In the genomic region with DNA sequence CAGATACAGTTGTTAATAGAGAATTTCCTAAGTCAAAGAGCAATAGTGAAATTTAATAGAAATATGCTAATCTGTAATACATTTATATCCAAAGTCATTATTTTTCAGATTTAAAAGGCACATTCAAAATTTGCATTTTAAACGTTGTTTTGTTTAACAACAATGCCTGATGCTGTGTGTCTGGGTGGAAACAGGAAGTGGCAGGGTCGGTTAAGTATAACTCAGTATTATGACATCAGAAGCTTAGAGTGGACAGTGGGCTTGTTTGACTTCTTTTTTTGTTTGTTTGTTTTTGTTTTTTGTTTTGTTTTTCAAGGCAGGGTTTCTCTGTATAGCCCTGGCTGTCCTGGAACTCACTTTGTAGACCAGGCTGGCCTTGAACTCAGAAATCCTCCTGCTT, we compare ENCODE assay signal across 22 mouse cellular contexts.
A peak's percentile ranks its signal among the peaks of the same experiment; 100 is the strongest.
DNase-seq lines count a peak whose midpoint lies in the region; ATAC-seq and TF ChIP-seq lines count a peak whose summit lies in the region.
"Had no signal": no experiment of that assay in that cellular context is flagged by ENCODE, and none has a peak within 500 bp of the region (broad histone marks: within the 10 kb centered on the region; RNA-seq: fewer than 3 reads in every experiment).

No protein-coding gene starts in this region.

- ATAC-seq in common myeloid progenitor, adult 5-6 weeks (replicated peaks; ENCODE audit: low read depth, poor library complexity, severe bottlenecking), result 0 out of 2 replicates have a peak, but pooled peaks have one; percentile 39
- 0 out of 2 replicates have a peak, but pooled peaks have one; percentile 31 for ATAC-seq in megakaryocyte progenitor cell, adult 5-6 weeks (replicated peaks; ENCODE audit: poor library complexity)
- no peak for ATAC-seq in midbrain, postnatal 0 days (ENCODE audit: low FRiP score)
- ATAC-seq: forebrain, embryonic 16.5 days; hindbrain, embryonic 16.5 days; intestine, embryonic 15.5 days; Patski had no signal

- no peaks in the 10 kb centered on the region for H3K4me1 ChIP-seq in midbrain, postnatal 0 days (ENCODE audit: insufficient read depth, low read length)
- H3K4me1 ChIP-seq: embryonic facial prominence, embryonic 13.5 days; forebrain, embryonic 12.5 days; heart, embryonic 13.5 days had no signal

- H3K9ac ChIP-seq in midbrain, postnatal 0 days (replicated peaks; ENCODE audit: low read length, poor library complexity, severe bottlenecking), result no peak overlapping the region
- H3K9ac ChIP-seq: embryonic facial prominence, embryonic 13.5 days; forebrain, embryonic 12.5 days; heart, embryonic 13.5 days; intestine, embryonic 15.5 days had no signal

- no peak overlapping the region for H3K4me3 ChIP-seq in midbrain, postnatal 0 days (ENCODE audit: low read depth, low read length)
- H3K4me3 ChIP-seq: embryonic facial prominence, embryonic 13.5 days; forebrain, embryonic 12.5 days; heart, embryonic 13.5 days; intestine, embryonic 15.5 days had no signal

- H3K36me3 ChIP-seq in midbrain, postnatal 0 days (ENCODE audit: insufficient read depth, low read length), result no peaks in the 10 kb centered on the region
- H3K36me3 ChIP-seq: embryonic facial prominence, embryonic 13.5 days; forebrain, embryonic 12.5 days; heart, embryonic 13.5 days; intestine, embryonic 15.5 days had no signal

- peak; percentile 50 for DNase-seq in A20 (ENCODE audit: low read depth, low spot score)
- peak; percentile 39 for DNase-seq in CD4-positive, CD25-positive, alpha-beta regulatory T cell, adult 2 months (ENCODE audit: low read depth, low spot score)
- no peak for DNase-seq in midbrain, postnatal 0 days (ENCODE audit: low spot score)
- no peak for DNase-seq in urinary bladder, postnatal 25 days (ENCODE audit: low spot score)
- no peak for DNase-seq in layer of hippocampus, postnatal 25 days (ENCODE audit: extremely low spot score in 1 of 2, low spot score in 1 of 2)
- DNase-seq: adrenal gland, adult 8-10 months; adrenal gland, postnatal 36 days; cerebellum, adult 11 months; cerebellum, adult 8-10 months; cerebellum, postnatal 14 days; gastrocnemius, postnatal 14 days; heart, postnatal 36 days; kidney, adult 18-20 months had no signal

- no peaks in the 10 kb centered on the region for H3K9me3 ChIP-seq in midbrain, postnatal 0 days (ENCODE audit: low read length)
- H3K9me3 ChIP-seq: embryonic facial prominence, embryonic 13.5 days; forebrain, embryonic 12.5 days; heart, embryonic 13.5 days; intestine, embryonic 15.5 days had no signal

- TF ChIP-seq CTCF in midbrain, postnatal 0 days (IDR thresholded peaks at IDR 0.05), result no peak

- no peak overlapping the region for H3K4me2 ChIP-seq in midbrain, postnatal 0 days (ENCODE audit: low read depth, low read length, poor library complexity, severe bottlenecking)
- H3K4me2 ChIP-seq: embryonic facial prominence, embryonic 13.5 days; forebrain, embryonic 12.5 days; heart, embryonic 13.5 days; intestine, embryonic 15.5 days had no signal

- no peaks in the 10 kb centered on the region for H3K27me3 ChIP-seq in midbrain, postnatal 0 days (ENCODE audit: insufficient read depth, low read length)
- H3K27me3 ChIP-seq: embryonic facial prominence, embryonic 13.5 days; forebrain, embryonic 12.5 days; heart, embryonic 13.5 days; intestine, embryonic 15.5 days; Patski had no signal

- H3K27ac ChIP-seq in midbrain, postnatal 0 days (ENCODE audit: low read depth, low read length), result no peak overlapping the region
- H3K27ac ChIP-seq: embryonic facial prominence, embryonic 13.5 days; forebrain, embryonic 12.5 days; heart, embryonic 13.5 days; intestine, embryonic 15.5 days had no signal

- 78% methylated on average over 2 of the region's 2 CpGs for WGBS in midbrain, postnatal 0 days

Comparison
In these comparisons a context has a peak if more than half of its experiments do, and no peak if none do; other contexts are left out.
1. DNase-seq: peak in A20 (single experiment) and CD4-positive, CD25-positive, alpha-beta regulatory T cell, adult 2 months (single experiment); none in midbrain, postnatal 0 days (single experiment), urinary bladder, postnatal 25 days (single experiment) and layer of hippocampus, postnatal 25 days (0 of 2).